Mouse (Mus musculus): ENCODE measurements at regions not wholly inside any gene's neighbourhood (a gene's known extent, or its start where the extent isn't known, plus 50 kb on each side); places are given as distances from the start of the nearest gene placed in this dataset.

GRCm38 (mm10) chr8:74639276-74639675 lies 233.7 kb upstream of the Isx start:
- DNase-seq (ENCODE audit: low read depth, low spot score) = no peak

DNA sequence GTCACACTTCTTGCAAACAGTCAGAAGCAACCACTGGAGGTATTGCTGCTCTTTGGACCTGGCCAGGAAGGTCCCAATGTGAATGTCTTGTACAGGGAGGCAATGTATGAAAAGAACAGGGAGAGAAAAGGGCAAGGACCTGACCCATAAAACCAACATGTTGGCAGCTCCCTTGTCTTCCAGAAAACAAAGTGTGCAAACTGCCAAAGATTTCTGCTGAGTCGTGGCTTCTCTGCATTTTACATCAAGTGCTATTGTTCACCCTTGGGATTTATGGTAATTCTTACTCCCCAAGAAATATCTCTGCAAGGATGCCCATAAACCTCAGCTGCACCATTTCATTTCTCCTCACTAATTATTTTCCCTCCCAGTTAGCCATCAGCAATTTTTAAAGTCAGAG lies 232.3 kb upstream of the Isx start:
- no peak for DNase-seq (ENCODE audit: low read depth, low spot score)

DNA sequence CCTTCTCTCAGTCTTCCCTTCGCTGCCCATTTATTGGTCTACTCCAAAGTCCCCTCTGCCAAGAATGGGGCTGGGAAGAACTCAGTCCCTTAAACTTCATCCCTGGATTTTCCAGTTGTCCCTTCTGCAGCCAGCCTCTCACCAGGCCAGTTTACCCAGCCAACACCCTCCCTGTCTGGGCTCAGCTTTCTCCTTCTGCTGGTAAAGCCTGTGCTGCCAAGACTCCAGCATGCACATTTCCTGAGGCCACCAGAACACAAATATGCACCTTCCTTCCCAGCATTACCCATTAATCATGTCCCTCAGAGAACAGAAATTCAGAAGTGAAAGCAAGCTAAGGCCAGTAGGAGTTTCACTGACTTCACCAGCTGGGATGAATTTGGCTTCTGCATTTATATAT lies 213.0 kb upstream of the Isx start:
- no peak for DNase-seq (ENCODE audit: low read depth, low spot score)

GRCm38 (mm10) chr8:74688342-74688741 lies 184.6 kb upstream of the Isx start:
- peak; percentile 4 for DNase-seq (ENCODE audit: low read depth, low spot score)

- DNase-seq (ENCODE audit: low read depth, low spot score) = no peak
Observed at GRCm38 (mm10) chr8:74696001-74696400, 177.0 kb upstream of the Isx start.

- DNase-seq (ENCODE audit: low read depth, low spot score) = no peak
Observed at GRCm38 (mm10) chr8:74697317-74697716, 175.7 kb upstream of the Isx start.

DNA sequence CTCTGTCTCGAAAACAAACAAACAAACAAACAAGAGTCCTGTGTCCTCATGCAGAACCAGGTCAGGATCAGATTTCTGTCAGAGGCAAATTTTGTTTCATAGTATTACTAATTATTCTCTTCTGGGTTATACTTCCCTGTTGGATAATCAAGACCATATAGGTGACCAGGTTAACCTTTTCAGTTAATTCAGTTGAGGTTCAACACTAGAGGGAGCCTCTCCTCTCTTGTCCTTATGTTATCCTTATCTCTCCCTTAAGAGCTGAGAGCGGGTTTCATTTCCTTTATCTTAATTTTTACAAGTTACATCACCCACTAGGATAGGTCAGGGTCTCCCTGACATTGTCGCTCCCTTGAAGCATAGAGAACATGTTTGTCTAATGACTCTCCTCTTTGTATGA lies 160.4 kb upstream of the Isx start:
- DNase-seq (ENCODE audit: low read depth, low spot score) = peak; percentile 11

DNA sequence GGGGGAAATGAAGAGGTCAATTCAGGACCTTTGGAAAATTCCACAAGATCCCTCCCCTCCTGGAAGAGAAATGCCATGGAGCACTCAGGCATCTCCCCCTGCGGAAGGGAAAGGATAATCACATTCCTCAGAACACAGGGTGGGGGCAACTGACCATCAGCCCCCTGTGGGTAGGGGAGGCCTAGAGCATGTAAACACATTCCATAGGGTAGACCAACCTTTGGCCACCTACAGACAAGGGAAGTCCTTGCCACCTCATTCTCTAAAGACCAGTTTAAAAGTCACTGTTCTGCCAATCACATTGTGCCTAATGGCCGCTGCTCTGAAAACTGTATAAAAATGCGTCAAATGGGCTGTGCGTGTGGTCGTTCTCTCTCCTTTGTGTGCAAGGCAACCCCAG lies 156.9 kb upstream of the Isx start:
- DNase-seq (ENCODE audit: low read depth, low spot score) = peak; percentile 50

DNA sequence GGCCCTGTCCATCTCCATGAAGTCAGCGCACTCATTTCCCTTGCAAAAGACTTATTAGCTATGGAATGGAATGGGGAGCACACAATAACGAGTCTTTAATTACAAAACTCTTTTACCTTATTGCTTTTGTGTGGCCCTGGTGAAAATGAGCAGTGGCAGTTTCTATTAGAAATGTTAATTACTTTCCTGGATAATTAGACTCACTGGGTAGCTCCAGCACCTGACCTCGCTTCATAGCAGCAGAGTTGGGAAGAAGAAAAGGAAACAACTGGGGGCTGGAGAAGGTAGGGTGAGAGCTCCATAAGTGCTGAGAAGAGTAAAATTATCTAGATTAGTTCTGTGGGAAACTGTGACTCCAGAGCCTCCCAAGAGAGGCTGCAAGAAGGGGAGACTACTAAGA lies 108.2 kb upstream of the Isx start:
- no peak for DNase-seq (ENCODE audit: low read depth, low spot score)

- no peak for DNase-seq (ENCODE audit: low read depth, low spot score)
Observed at GRCm38 (mm10) chr8:74775549-74775948, 97.4 kb upstream of the Isx start.

DNA sequence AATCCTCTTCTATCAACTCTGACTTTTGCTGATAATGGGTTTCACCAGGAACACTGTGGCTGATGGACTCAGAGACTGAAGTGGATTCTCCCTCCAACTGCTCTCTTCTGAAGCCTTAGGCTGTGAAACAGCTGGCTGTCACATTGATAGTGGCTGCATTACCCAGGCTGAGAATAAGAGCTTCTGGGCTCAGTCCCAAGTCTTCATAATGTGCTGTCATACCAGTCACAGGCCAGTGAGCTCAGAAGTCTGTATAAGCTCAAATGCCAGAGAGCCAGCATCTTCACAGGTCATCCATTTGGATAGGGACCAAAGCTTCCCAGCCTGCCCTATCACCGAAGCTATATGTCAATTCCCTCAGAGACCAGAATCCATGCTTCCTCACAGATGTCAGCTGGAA lies 91.9 kb upstream of the Isx start:
- DNase-seq (ENCODE audit: low read depth, low spot score) = no peak

- peak; percentile 84 for DNase-seq (ENCODE audit: low read depth, low spot score)
Observed at GRCm38 (mm10) chr8:74808685-74809084, 64.3 kb upstream of the Isx start.

GRCm38 (mm10) chr8:74810054-74810453 lies 62.9 kb upstream of the Isx start:
- no peak for DNase-seq (ENCODE audit: low read depth, low spot score)

DNA sequence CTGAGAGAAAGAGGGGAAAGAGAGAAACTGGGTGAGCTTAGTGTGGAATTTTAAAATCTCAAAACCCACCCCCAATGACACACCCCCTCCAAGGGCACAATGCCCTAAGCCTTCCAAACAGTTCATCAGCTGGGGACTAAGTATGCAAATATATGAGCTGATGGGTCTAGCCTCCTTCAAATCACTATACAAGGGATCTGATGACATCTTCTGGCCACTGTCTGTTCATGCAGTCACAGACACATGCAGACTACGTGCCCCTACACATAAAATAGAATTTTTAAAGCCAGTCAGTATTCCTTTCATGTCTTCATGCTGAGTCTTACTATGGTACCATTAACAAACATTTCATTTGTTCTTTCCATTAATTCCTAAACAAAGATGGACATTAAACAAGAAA lies 54.5 kb upstream of the Isx start:
- peak; percentile 16 for DNase-seq (ENCODE audit: low read depth, low spot score)

DNA sequence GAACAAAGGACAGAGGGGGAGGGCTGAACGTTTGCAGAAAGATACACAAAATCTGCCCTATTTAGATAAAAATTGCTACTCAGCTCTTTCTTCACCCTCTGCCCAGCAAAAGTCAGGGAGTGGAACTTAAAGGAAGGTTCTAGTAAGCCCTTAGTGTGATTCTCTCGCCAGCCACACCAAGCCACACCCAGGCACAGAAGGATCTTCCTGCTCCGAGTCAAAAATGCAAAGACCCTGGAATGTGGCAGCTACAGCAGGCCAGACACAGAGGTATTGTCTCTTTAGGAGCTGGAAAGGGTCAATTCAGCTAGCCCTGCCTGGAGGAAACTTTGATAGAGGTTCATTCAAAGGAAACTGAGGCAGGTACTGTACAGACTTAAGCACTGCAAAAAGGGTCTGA lies 52.3 kb upstream of the Isx start:
- DNase-seq (ENCODE audit: low read depth, low spot score) = peak; percentile 31

DNA sequence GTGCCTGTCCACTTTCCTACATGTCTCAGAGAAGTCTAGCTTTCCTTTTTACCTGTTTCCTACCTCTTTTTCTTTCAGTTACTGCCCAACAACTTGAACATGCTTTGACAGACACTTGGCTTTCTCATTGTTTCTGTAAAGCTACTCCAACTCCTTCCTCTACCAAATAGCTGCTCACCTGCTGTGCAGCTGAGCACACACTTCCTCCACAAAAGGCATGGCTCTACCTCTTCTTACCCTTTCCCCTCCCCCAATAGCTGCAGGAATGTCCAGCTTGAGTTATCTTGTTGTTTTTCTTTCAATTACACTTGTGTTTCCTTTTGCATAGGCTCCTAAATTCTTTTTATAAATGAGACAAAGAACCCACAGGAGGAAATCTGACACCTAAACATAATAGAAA lies 50.7 kb upstream of the Isx start:
- DNase-seq (ENCODE audit: low read depth, low spot score) = peak; percentile 75
